ENCODE assay signal across 10 mouse cellular contexts in genomic region chr13:34088871-34089288, GRCm38 (mm10). TPM values are rescaled to one million over a fixed set of nuclear protein-coding genes. Genes with fewer than 3 reads are reported as not detected.
DNase-seq lines count a peak whose midpoint lies in the region; ATAC-seq lines count a peak whose summit lies in the region.
"Had no signal": no experiment of that assay in that cellular context is flagged by ENCODE, and none has a peak within 500 bp of the region (broad histone marks: within the 10 kb centered on the region; RNA-seq: fewer than 3 reads in every experiment).

No protein-coding gene starts in this region.

- no peaks in the 10 kb centered on the region for H3K27me3 ChIP-seq in liver, embryonic 11.5 days (replicated peaks; ENCODE audit: control insufficient read depth, insufficient read depth, low read length)
- no peaks in the 10 kb centered on the region for H3K27me3 ChIP-seq in forebrain, embryonic 14.5 days (replicated peaks; ENCODE audit: control insufficient read depth, insufficient read depth, low read length)
- H3K27me3 ChIP-seq in midbrain, embryonic 11.5 days (ENCODE audit: control insufficient read depth, insufficient read depth, low read length) = no peaks in the 10 kb centered on the region

- H3K36me3 ChIP-seq in liver, embryonic 11.5 days (ENCODE audit: control insufficient read depth, insufficient read depth, low read length) = no peaks in the 10 kb centered on the region
- H3K36me3 ChIP-seq in forebrain, embryonic 14.5 days (ENCODE audit: control insufficient read depth, insufficient read depth, low read length) = no peaks in the 10 kb centered on the region
- no peaks in the 10 kb centered on the region for H3K36me3 ChIP-seq in midbrain, embryonic 11.5 days (ENCODE audit: control insufficient read depth, insufficient read depth, low read length)

- no peak overlapping the region for H3K9ac ChIP-seq in liver, embryonic 11.5 days (ENCODE audit: low read depth, low read length)
- H3K9ac ChIP-seq in forebrain, embryonic 14.5 days (ENCODE audit: low read length) = 0 out of 2 replicates have a peak overlapping the region, but pooled peaks have one; percentile 9
- H3K9ac ChIP-seq in midbrain, embryonic 11.5 days (ENCODE audit: low read length) = 0 out of 2 replicates have a peak overlapping the region, but pooled peaks have one; percentile 25

- DNase-seq in liver, embryonic 11.5 days (ENCODE audit: low spot score) = no peak
- DNase-seq in liver = no peak
- DNase-seq in forebrain, embryonic 14.5 days (ENCODE audit: low spot score) = peak; percentile 57
- DNase-seq in midbrain, embryonic 11.5 days (ENCODE audit: low spot score, missing footprints) = peak; percentile 93
- peak; percentile 71 for DNase-seq in thymus, postnatal 0 days (ENCODE audit: low spot score)
- DNase-seq in right cerebral cortex, postnatal 36 days (ENCODE audit: low spot score in 2 of 2) = no peak
- DNase-seq in heart, adult 9 months (ENCODE audit: low spot score in 2 of 2) = no peak
- no peak for DNase-seq in frontal cortex, postnatal 14 days (ENCODE audit: low spot score in 2 of 2)
- DNase-seq: gastrocnemius, postnatal 36 days had no signal

- H3K27ac ChIP-seq in liver, embryonic 11.5 days (ENCODE audit: low read depth, low read length) = no peak overlapping the region
- peak overlapping the region; percentile 63 for H3K27ac ChIP-seq in forebrain, embryonic 14.5 days (ENCODE audit: low read depth, low read length)
- H3K27ac ChIP-seq in midbrain, embryonic 11.5 days (ENCODE audit: low read depth, low read length) = peak overlapping the region; percentile 61

- WGBS in liver, embryonic 11.5 days = 40% methylated on average over 7 of the region's 7 CpGs
- 56% methylated on average over 7 of the region's 7 CpGs for WGBS in forebrain, embryonic 14.5 days
- 35% methylated on average over 7 of the region's 7 CpGs for WGBS in midbrain, embryonic 11.5 days

- H3K9me3 ChIP-seq in liver, embryonic 11.5 days (ENCODE audit: control insufficient read depth, low read length) = no peaks in the 10 kb centered on the region
- H3K9me3 ChIP-seq in forebrain, embryonic 14.5 days (replicated peaks; ENCODE audit: control insufficient read depth, low read length) = no peaks in the 10 kb centered on the region
- H3K9me3 ChIP-seq in midbrain, embryonic 11.5 days (ENCODE audit: control insufficient read depth, low read length) = no peaks in the 10 kb centered on the region

- peak overlapping the region; percentile 29; the same call in 1 of the 2 replicates for H3K4me2 ChIP-seq in liver, embryonic 11.5 days
- no peak overlapping the region for H3K4me2 ChIP-seq in forebrain, embryonic 14.5 days (ENCODE audit: low read length)
- peak overlapping the region; percentile 9; the same call in 1 of the 2 replicates for H3K4me2 ChIP-seq in midbrain, embryonic 11.5 days

- H3K4me1 ChIP-seq in liver, embryonic 11.5 days (replicated peaks; ENCODE audit: control insufficient read depth, insufficient read depth, low read length) = 0 out of 2 replicates have a peak, but pooled peaks cover 3% of the 10 kb centered on the region
- H3K4me1 ChIP-seq in forebrain, embryonic 14.5 days (ENCODE audit: control insufficient read depth, insufficient read depth, low read length) = peaks cover 13% of the 10 kb centered on the region
- peaks cover 20% of the 10 kb centered on the region for H3K4me1 ChIP-seq in midbrain, embryonic 11.5 days (ENCODE audit: control insufficient read depth, insufficient read depth, low read length)

- H3K4me3 ChIP-seq in liver, embryonic 11.5 days (ENCODE audit: low read depth, low read length) = no peak overlapping the region
- H3K4me3 ChIP-seq in forebrain, embryonic 14.5 days (ENCODE audit: low read depth, low read length) = no peak overlapping the region
- H3K4me3 ChIP-seq in midbrain, embryonic 11.5 days (ENCODE audit: low read depth, low read length) = no peak overlapping the region

- no peak for ATAC-seq in liver, embryonic 11.5 days (replicated peaks; ENCODE audit: low FRiP score)
- peak; percentile 81 for ATAC-seq in forebrain, embryonic 14.5 days
- peak; percentile 91 for ATAC-seq in midbrain, embryonic 11.5 days (ENCODE audit: low FRiP score)
- ATAC-seq: lung, postnatal 0 days had no signal

RNA-seq across cellular contexts. Expression of gene Tubb2a, which starts 11.1 kb away (rescaled TPM):
- polyA plus RNA-seq in liver, embryonic 11.5 days (2014; fragmentation: Nextera tagmentation; extraction: Ambion mirVana) = 81.0 and 87.9 TPM in 2 replicates
- 1,376 and 1,776 TPM in 2 replicates for polyA plus RNA-seq in forebrain, embryonic 14.5 days (2014; fragmentation: Nextera tagmentation; extraction: Ambion mirVana)
- polyA plus RNA-seq in midbrain, embryonic 11.5 days (2014; fragmentation: Nextera tagmentation; extraction: Ambion mirVana) = 398 and 417 TPM in 2 replicates
- 204 and 248 TPM in 2 replicates for polyA plus RNA-seq in thymus, postnatal 0 days (2015; fragmentation: Nextera tagmentation; extraction: Ambion mirVana)

RNA-seq across cellular contexts. Expression of gene Tubb2b, which starts 41.4 kb away (rescaled TPM):
- polyA plus RNA-seq in liver, embryonic 11.5 days (2014; fragmentation: Nextera tagmentation; extraction: Ambion mirVana) = 7.6 and 7.7 TPM in 2 replicates
- polyA plus RNA-seq in forebrain, embryonic 14.5 days (2014; fragmentation: Nextera tagmentation; extraction: Ambion mirVana) = 670 and 797 TPM in 2 replicates
- polyA plus RNA-seq in midbrain, embryonic 11.5 days (2014; fragmentation: Nextera tagmentation; extraction: Ambion mirVana) = 307 and 321 TPM in 2 replicates
- polyA plus RNA-seq in thymus, postnatal 0 days (2015; fragmentation: Nextera tagmentation; extraction: Ambion mirVana) = 34.5 and 37.3 TPM in 2 replicates

RNA-seq across cellular contexts. Expression of gene Bphl, which starts 51.5 kb away (rescaled TPM):
- 32.8 and 35.3 TPM in 2 replicates for polyA plus RNA-seq in liver, embryonic 11.5 days (2014; fragmentation: Nextera tagmentation; extraction: Ambion mirVana)
- polyA plus RNA-seq in forebrain, embryonic 14.5 days (2014; fragmentation: Nextera tagmentation; extraction: Ambion mirVana) = 35.1 and 36.2 TPM in 2 replicates
- polyA plus RNA-seq in midbrain, embryonic 11.5 days (2014; fragmentation: Nextera tagmentation; extraction: Ambion mirVana) = 32.5 and 35.2 TPM in 2 replicates
- 64.5 and 68.7 TPM in 2 replicates for polyA plus RNA-seq in thymus, postnatal 0 days (2015; fragmentation: Nextera tagmentation; extraction: Ambion mirVana)

Comparison
In these comparisons a context has a peak if more than half of its experiments do, and no peak if none do; other contexts are left out.
1. DNase-seq: peak in forebrain, embryonic 14.5 days (single experiment), midbrain, embryonic 11.5 days (single experiment) and thymus, postnatal 0 days (single experiment); none in liver, embryonic 11.5 days (single experiment), liver (single experiment), right cerebral cortex, postnatal 36 days (0 of 2), heart, adult 9 months (0 of 2) and frontal cortex, postnatal 14 days (0 of 2).